23 mouse cellular contexts compared by ENCODE assay signal in the genomic region with DNA sequence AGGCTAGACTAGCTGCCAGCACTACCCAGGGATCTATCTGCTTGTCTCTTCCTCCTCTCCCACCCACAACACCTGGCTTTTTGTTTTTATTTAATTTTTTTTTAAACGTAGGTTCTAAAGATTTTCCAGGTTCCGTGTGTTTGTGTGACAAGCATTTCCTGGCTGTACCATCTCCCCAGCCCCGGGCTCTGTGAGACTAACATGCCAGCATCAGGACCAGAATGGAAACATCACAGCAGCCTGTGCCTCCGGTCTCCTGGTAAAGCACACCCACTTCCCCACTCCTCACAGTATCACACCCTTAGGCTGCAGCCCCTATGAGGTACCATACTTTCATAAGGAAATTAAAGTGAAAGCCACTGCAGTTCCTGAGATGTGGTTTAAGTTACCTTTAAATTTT. TPM values are rescaled to one million over a fixed set of nuclear protein-coding genes. Genes with fewer than 3 reads are reported as not detected.
"Had no signal": no experiment of that assay in that cellular context is flagged by ENCODE, and none has a peak within 500 bp of the region (broad histone marks: within the 10 kb centered on the region; RNA-seq: fewer than 3 reads in every experiment).

No protein-coding gene starts in this region.

- ATAC-seq: midbrain, embryonic 13.5 days had no signal

- H3K4me1 ChIP-seq: neural tube, embryonic 12.5 days had no signal

- H3K9me3 ChIP-seq: liver, embryonic 13.5 days; midbrain, embryonic 13.5 days; neural tube, embryonic 12.5 days; neural tube, embryonic 15.5 days; stomach, embryonic 15.5 days had no signal

- H3K36me3 ChIP-seq: liver, embryonic 13.5 days; midbrain, embryonic 13.5 days; neural tube, embryonic 12.5 days; neural tube, embryonic 15.5 days; stomach, embryonic 15.5 days had no signal

- DNase-seq: kidney, adult 2 months; kidney, postnatal 25 days; liver, embryonic 13.5 days; lung, adult 2 months; lung, postnatal 14 days; lung, postnatal 4 days; retina, postnatal 1 day; right cerebral cortex, postnatal 25 days; spleen, adult 18-20 months; thymus, postnatal 25 days had no signal

- H3K9ac ChIP-seq: liver, embryonic 13.5 days; midbrain, embryonic 13.5 days; neural tube, embryonic 12.5 days; neural tube, embryonic 15.5 days; stomach, embryonic 15.5 days had no signal

- H3K27ac ChIP-seq: kidney, postnatal 0 days; liver, embryonic 13.5 days; neural tube, embryonic 12.5 days; neural tube, embryonic 15.5 days; stomach, embryonic 15.5 days had no signal

- H3K4me3 ChIP-seq: liver, embryonic 13.5 days; midbrain, embryonic 13.5 days; neural tube, embryonic 12.5 days; neural tube, embryonic 15.5 days; stomach, embryonic 15.5 days had no signal

- H3K4me2 ChIP-seq: liver, embryonic 13.5 days; midbrain, embryonic 13.5 days; neural tube, embryonic 12.5 days; neural tube, embryonic 15.5 days; stomach, embryonic 15.5 days had no signal

- H3K27me3 ChIP-seq: liver, embryonic 13.5 days; midbrain, embryonic 13.5 days; neural tube, embryonic 12.5 days; neural tube, embryonic 15.5 days; stomach, embryonic 15.5 days had no signal

RNA-seq across cellular contexts. Expression of a gene that starts 16.1 kb away (rescaled TPM):
- total RNA-seq: liver, adult 2 months; megakaryocyte progenitor cell, adult 5-6 weeks; megakaryocyte-erythroid progenitor cell, adult 5-6 weeks had no signal
- polyA plus RNA-seq: kidney, embryonic 14.5 days; large intestine, adult 2 months; limb, embryonic 11.5 days; liver, adult 2 months; liver, embryonic 13.5 days; liver, embryonic 16.5 days; stomach, embryonic 15.5 days; thymus, postnatal 0 days had no signal
